Mouse (Mus musculus) liver, embryonic 15.5 days (tissue): ENCODE measurements around the gene Sgms1. TPM values are rescaled to one million over a fixed set of nuclear protein-coding genes. Genes with fewer than 3 reads are reported as not detected.
"Not testable (repeated sequence)": the region's sequence is repeated elsewhere in the genome, so short reads cannot be mapped to it uniquely, and the experiment has no call there.

Experiments
- ATAC-seq: fragments of 200-750 bp; cut with Nextera tagmentation; 2 replicates; pipeline ENCODE4 v1.8.0; 2017; ENCODE audit warnings: moderate number of reproducible peaks, mild to moderate bottlenecking, moderate library complexity; ENCODE audit not compliant: insufficient read depth
- H3K27ac ChIP-seq: fragments of 300-500 bp; sonication (generic); replicated peaks from 2 replicates; pipeline ENCODE4 v1.5.1; 2015; ENCODE audit warnings: mild to moderate bottlenecking, inconsistent platforms
- H3K27me3 ChIP-seq: fragments of 300-500 bp; sonication (generic); 2 replicates; pipeline ENCODE4 v1.6.1; 2015; ENCODE audit warnings: mild to moderate bottlenecking, inconsistent platforms
- H3K36me3 ChIP-seq: fragments of 300-500 bp; sonication (generic); replicated peaks from 2 replicates; pipeline ENCODE4 v1.6.1; 2015; ENCODE audit warnings: moderate library complexity, mild to moderate bottlenecking, inconsistent platforms
- H3K4me1 ChIP-seq: fragments of 300-500 bp; sonication (generic); replicated peaks from 2 replicates; pipeline ENCODE4 v1.6.1; 2015; ENCODE audit warnings: inconsistent platforms
- H3K4me2 ChIP-seq: fragments of 300-500 bp; sonication (generic); 2 replicates; pipeline ENCODE4 v1.6.1; 2015; ENCODE audit warnings: moderate library complexity, mild to moderate bottlenecking, inconsistent platforms
- H3K4me3 ChIP-seq: fragments of 300-500 bp; sonication (generic); replicated peaks from 2 replicates; pipeline ENCODE4 v1.5.1; 2015; ENCODE audit warnings: mild to moderate bottlenecking, inconsistent platforms
- H3K9ac ChIP-seq: fragments of 300-500 bp; sonication (generic); 2 replicates; pipeline ENCODE4 v1.6.1; 2015; ENCODE audit warnings: moderate library complexity, mild to moderate bottlenecking, inconsistent platforms
- H3K9me3 ChIP-seq: fragments of 300-500 bp; sonication (generic); replicated peaks from 2 replicates; pipeline ENCODE4 v1.6.1; 2016; ENCODE audit warnings: inconsistent platforms
- WGBS: fragments of 180-500 bp; shearing (Covaris S2); methylation state at CpG from one replicate; pipeline ENCODE4 v1.1.7; 2015; ENCODE audit warnings: mixed read lengths; ENCODE audit not compliant: insufficient replicate concordance; 5-methylcytosine and 5-hydroxymethylcytosine counted together
- polyA plus RNA-seq: library from polyadenylated mRNA; unstranded; fragments of >200 nt; fragmentation: Nextera tagmentation; extraction: Ambion mirVana; gene quantifications from 2 replicates; pipeline ENCODE4 v1.2.1, GENCODE M21; 2015

Gene Sgms1
- polyA plus RNA-seq, 1 experiment from 2014 or later = 24.8 TPM

DNA sequence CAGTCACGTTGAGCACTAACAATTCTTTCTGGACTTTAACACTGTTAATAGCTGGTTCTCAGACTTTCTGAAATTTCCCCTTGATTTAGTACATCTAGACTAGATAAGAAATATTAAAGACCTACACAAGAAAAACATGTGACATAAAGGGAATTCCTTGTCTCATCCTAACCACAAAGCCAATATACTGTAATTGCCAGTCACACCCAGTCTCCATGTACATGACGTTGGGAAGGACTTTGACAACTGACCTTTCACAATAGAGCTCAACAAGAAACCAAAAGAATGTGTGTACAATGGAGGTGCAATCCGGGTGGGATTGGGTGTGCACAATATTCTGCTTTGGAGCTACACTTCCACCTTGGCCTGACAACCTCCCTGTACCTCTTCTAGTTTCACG, 297.2 kb downstream of the Sgms1 start:
- H3K4me3 ChIP-seq = no peak overlapping the region
- H3K9me3 ChIP-seq = no peaks in the 10 kb centered on the region
- H3K4me1 ChIP-seq = no peaks in the 10 kb centered on the region
- no peaks in the 10 kb centered on the region for H3K36me3 ChIP-seq
- H3K27ac ChIP-seq = no peak overlapping the region
- 53% methylated on average over 4 of the region's 4 CpGs for WGBS
- H3K27me3 ChIP-seq = no peaks in the 10 kb centered on the region
- H3K9ac ChIP-seq = no peak overlapping the region
- no peak for ATAC-seq
- no peak overlapping the region for H3K4me2 ChIP-seq

DNA sequence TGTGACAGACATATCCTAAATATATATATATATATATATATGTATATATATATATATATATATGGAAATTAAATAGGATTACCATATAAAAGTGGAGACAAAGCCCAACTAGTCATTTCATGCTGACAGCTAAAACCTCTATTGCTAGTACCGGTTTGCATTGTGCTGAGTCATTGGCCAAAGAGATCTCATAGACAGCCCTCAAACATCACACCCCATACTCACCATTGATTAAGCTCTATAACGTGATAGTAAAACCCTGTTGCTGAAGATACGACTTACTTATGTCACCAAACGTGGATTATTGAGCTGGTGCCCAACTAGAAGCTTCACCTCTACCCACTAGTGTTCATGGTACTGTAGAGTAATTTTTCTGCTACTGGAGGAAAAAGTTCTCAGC, 298.7 kb downstream of the Sgms1 start:
- H3K9me3 ChIP-seq = no peaks in the 10 kb centered on the region
- no peak overlapping the region for H3K9ac ChIP-seq
- no peak for ATAC-seq
- H3K4me2 ChIP-seq = no peak overlapping the region
- H3K4me3 ChIP-seq = no peak overlapping the region
- no peaks in the 10 kb centered on the region for H3K27me3 ChIP-seq
- 52% methylated on average over 4 of the region's 4 CpGs for WGBS
- H3K27ac ChIP-seq = no peak overlapping the region
- H3K36me3 ChIP-seq = no peaks in the 10 kb centered on the region
- no peaks in the 10 kb centered on the region for H3K4me1 ChIP-seq

DNA sequence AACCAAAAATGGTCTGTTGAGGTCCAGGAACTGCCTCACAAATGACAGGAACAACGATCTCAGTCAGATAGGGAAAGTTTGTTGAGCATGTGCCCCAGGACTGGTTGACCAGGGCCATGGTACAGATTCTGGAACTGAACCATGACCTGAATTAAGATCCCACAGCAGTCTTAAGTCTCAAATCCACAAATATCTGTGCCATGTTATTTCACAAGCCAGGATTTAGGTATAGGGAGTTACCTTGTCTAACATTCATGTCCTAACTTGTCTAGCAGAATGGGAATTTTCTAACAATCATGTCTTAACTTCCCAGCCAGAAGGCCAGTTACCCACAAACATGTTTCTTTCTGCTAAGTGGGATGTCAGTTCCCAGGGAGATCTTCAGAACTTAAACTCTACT, 300.9 kb downstream of the Sgms1 start:
- no peaks in the 10 kb centered on the region for H3K27me3 ChIP-seq
- no peak overlapping the region for H3K4me3 ChIP-seq
- ATAC-seq = no peak
- H3K4me1 ChIP-seq = no peaks in the 10 kb centered on the region
- WGBS = 67% methylated on average over 1 of the region's 1 CpGs
- H3K9me3 ChIP-seq = no peaks in the 10 kb centered on the region
- H3K36me3 ChIP-seq = no peaks in the 10 kb centered on the region
- H3K27ac ChIP-seq = no peak overlapping the region
- H3K9ac ChIP-seq = no peak overlapping the region
- no peak overlapping the region for H3K4me2 ChIP-seq

DNA sequence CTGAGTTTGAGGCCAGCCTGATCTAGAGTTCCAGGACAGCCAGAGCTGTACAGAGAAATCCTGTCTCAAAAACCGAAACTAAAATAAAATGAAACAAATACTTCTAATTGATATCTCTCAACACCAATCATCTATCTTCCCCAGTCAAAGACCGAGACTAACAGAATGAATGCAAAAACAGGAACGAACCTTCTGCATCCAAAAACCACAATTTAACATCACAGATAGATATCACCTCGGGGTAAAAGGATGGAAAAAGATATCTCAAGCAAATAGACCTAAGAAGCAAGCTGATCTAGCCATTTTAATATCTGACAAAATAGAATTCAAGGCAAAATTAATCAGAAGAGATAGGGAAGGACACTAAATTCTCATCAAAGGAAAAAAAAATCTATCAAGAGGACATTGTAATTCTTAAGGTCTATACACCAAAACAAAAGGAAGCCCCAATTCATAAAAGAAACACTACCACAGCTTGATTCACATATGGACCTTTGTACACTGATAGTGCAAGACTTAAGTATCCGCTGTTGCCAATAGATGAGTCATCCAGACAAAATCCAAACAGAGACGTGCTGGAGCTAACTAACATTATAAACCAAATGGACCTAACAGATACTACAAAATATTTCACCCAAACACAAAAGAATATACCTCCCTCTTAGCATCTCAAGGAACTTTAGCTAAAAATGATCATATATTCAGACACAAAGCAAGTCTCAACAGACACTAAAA, 301.6 kb downstream of the Sgms1 start:
- H3K4me3 ChIP-seq = no peak overlapping the region
- no peak overlapping the region for H3K9ac ChIP-seq
- no peak for ATAC-seq
- no peaks in the 10 kb centered on the region for H3K4me1 ChIP-seq
- 41% methylated on average over 6 of the region's 6 CpGs for WGBS
- no peaks in the 10 kb centered on the region for H3K9me3 ChIP-seq
- H3K27me3 ChIP-seq = no peaks in the 10 kb centered on the region
- no peak overlapping the region for H3K4me2 ChIP-seq
- H3K36me3 ChIP-seq = no peaks in the 10 kb centered on the region
- H3K27ac ChIP-seq = no peak overlapping the region

- not testable (repeated sequence) for H3K9me3 ChIP-seq, H3K4me3 ChIP-seq, H3K27ac ChIP-seq, ATAC-seq, H3K4me2 ChIP-seq, H3K27me3 ChIP-seq, H3K36me3 ChIP-seq, H3K9ac ChIP-seq, H3K4me1 ChIP-seq
- 36% methylated on average over 1 of the region's 1 CpGs for WGBS
Measured at GRCm38 (mm10) chr19:32084813-32085212, 304.7 kb downstream of the Sgms1 start.

Other genes starting within 250 kb of the Sgms1 start
- 35.2 and 55.6 TPM in 2 replicates for gene Rpl9-ps6, start 76.9 kb upstream of the Sgms1 start, polyA plus RNA-seq
- 82.9 and 84.9 TPM in 2 replicates for gene Minpp1, start 96.1 kb upstream of the Sgms1 start, polyA plus RNA-seq
- 5.9 and 6.6 TPM in 2 replicates for gene Papss2, start 206.1 kb upstream of the Sgms1 start, polyA plus RNA-seq